In the genomic region with DNA sequence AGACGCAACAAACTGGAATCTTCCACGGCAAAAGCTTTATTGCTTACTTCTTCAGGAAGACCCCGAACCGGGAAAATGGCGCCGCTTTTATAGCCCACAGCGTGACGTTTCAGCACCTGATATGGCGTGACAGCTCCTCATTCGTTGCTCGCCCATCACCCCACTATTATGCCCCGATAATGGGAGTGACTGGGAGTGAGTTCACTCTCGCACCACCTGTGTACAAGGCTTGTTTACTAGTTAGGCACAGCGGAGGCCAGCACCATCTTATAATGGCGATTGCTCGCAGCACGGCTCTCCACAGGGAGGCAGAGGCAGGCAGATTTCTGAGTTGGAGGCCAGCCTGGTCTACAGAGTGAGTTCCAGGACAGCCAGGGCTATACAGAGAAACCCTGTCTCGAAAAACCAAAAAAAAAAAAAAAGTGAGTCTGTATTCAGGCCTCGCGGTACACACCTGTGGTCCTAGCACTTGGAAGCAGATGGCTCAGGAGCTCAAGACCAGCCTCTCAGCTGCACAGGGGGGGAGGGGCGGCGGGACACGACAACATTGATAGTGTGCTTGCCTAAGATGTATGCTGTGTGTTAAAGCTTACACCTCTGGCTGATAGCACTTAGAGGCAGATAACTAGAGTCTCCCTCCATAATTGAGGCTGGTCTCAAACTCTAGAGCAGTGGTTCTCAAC, we compare ENCODE assay signal across 7 mouse cellular contexts. TPM values are rescaled to one million over a fixed set of nuclear protein-coding genes. Genes with fewer than 3 reads are reported as not detected.
DNase-seq lines count a peak whose midpoint lies in the region; ATAC-seq and TF ChIP-seq lines count a peak whose summit lies in the region.
"Not testable (repeated sequence)": the region's sequence is repeated elsewhere in the genome, so short reads cannot be mapped to it uniquely, and the experiment has no call there.

No protein-coding gene starts in this region.

- peak overlapping the region; percentile 96 for H3K4me3 ChIP-seq in E14TG2a.4 (replicated peaks; ENCODE audit: low read length)
- H3K4me3 ChIP-seq in ES-E14 (ENCODE audit: insufficient read depth in 1 of 2, low read depth in 1 of 2, low read length in 2 of 2, poor library complexity in 1 of 2, severe bottlenecking in 1 of 2); liver, adult 2 months (ENCODE audit: insufficient read depth, low read depth, low read length); liver, embryonic 15.5 days (replicated peaks); myocyte: not testable (repeated sequence)

- not testable (repeated sequence) for H3K27me3 ChIP-seq in E14TG2a.4 (ENCODE audit: insufficient read depth, low read length); liver, adult 2 months (ENCODE audit: control insufficient read depth, insufficient read depth, low read length); liver, embryonic 15.5 days; myocyte (ENCODE audit: control insufficient read depth, insufficient read depth, insufficient read length)

- H3K4me2 ChIP-seq in liver, embryonic 15.5 days; myocyte (ENCODE audit: low read depth): not testable (repeated sequence)

- TF ChIP-seq CTCF in E14TG2a.4 (conservative IDR thresholded peaks at IDR 0.05; ENCODE audit: low read length); brain, embryonic 14.5 days (IDR thresholded peaks at IDR 0.05; ENCODE audit: borderline replicate concordance, extremely low read depth, insufficient read depth, insufficient read length); liver, adult 2 months (IDR thresholded peaks at IDR 0.05; ENCODE audit: low read depth, low read length): not testable (repeated sequence)

- H3K9ac ChIP-seq in ES-E14 (ENCODE audit: insufficient read depth, low read depth, low read length, poor library complexity, severe bottlenecking); liver, adult 2 months (ENCODE audit: low read depth, low read length); liver, embryonic 15.5 days: not testable (repeated sequence)

- TF ChIP-seq POLR2A in brain, embryonic 14.5 days (IDR thresholded peaks at IDR 0.05; ENCODE audit: borderline replicate concordance, extremely low read depth, insufficient read depth, insufficient read length, poor library complexity, severe bottlenecking); liver, adult 2 months (IDR thresholded peaks at IDR 0.05; ENCODE audit: extremely low read depth, insufficient read depth, low read length); myocyte (IDR thresholded peaks at IDR 0.05; ENCODE audit: insufficient read length, low read depth): not testable (repeated sequence)

- not testable (repeated sequence) for ATAC-seq in liver, embryonic 15.5 days (ENCODE audit: insufficient read depth)

- peaks cover 20% of the 10 kb centered on the region for H3K79me2 ChIP-seq in liver, adult 2 months (ENCODE audit: control insufficient read depth, insufficient read depth, low read length)
- H3K79me2 ChIP-seq in myocyte (ENCODE audit: control insufficient read depth, insufficient read depth), result peaks cover 22% of the 10 kb centered on the region

- not testable (repeated sequence) for H3K9me3 ChIP-seq in E14TG2a.4 (ENCODE audit: low read length); ES-E14 (ENCODE audit: control insufficient read depth, insufficient read depth, low read depth, low read length); liver, embryonic 15.5 days (replicated peaks)

- in situ Hi-C loops in ES-E14 (cut with MboI; ENCODE audit: low sequenced_read_pairs in 2 of 2, unreplicated experiment in 2 of 2), result not testable (repeated sequence)

- H3K27ac ChIP-seq in ES-E14 (ENCODE audit: insufficient read depth, low read depth, low read length, poor library complexity, severe bottlenecking), result peak overlapping the region; percentile 77; the same call in 1 of the 2 replicates
- peak overlapping the region; percentile 90 for H3K27ac ChIP-seq in liver, adult 2 months (replicated peaks; ENCODE audit: insufficient read depth, low read depth, low read length)
- peak overlapping the region; percentile 46; the same call in 1 of the 2 replicates for H3K27ac ChIP-seq in liver, embryonic 15.5 days (replicated peaks)

- not testable (repeated sequence) for DNase-seq in ES-E14 (ENCODE audit: low read depth, low spot score); liver, adult 2 months (ENCODE audit: extremely low read depth, low read depth, low spot score)
- DNase-seq in ZHBTc4 (ENCODE audit: low read depth, low spot score), result peak; percentile 69
- DNase-seq in brain, embryonic 14.5 days (ENCODE audit: low read depth), result peak; percentile 7

- not testable (repeated sequence) for H3ac ChIP-seq in myocyte (ENCODE audit: control insufficient read depth, insufficient read length)

- peaks cover 51% of the 10 kb centered on the region for H3K4me1 ChIP-seq in E14TG2a.4 (replicated peaks; ENCODE audit: low read depth, low read length)
- H3K4me1 ChIP-seq in ES-E14 (ENCODE audit: control insufficient read depth in 2 of 2, insufficient read depth in 2 of 2, low read length in 2 of 2, poor library complexity in 1 of 2); liver, adult 2 months (ENCODE audit: control insufficient read depth, insufficient read depth, low read length): not testable (repeated sequence)
- H3K4me1 ChIP-seq in liver, embryonic 15.5 days (replicated peaks), result peaks cover 39% of the 10 kb centered on the region

- 91% methylated on average over 23 of the region's 23 CpGs for WGBS in liver, adult 2 months
- 87% methylated on average over 23 of the region's 23 CpGs for WGBS in liver, embryonic 15.5 days (ENCODE audit: insufficient replicate concordance)

- H3K36me3 ChIP-seq in E14TG2a.4 (ENCODE audit: insufficient read depth, low read length), result peaks cover 20% of the 10 kb centered on the region
- not testable (repeated sequence) for H3K36me3 ChIP-seq in ES-E14 (ENCODE audit: control insufficient read depth, insufficient read depth, low read length, poor library complexity, severe bottlenecking); liver, adult 2 months (ENCODE audit: control insufficient read depth, insufficient read depth, low read length); liver, embryonic 15.5 days (replicated peaks); myocyte (ENCODE audit: control insufficient read depth, insufficient read depth)

TF ChIP-seq in ES-E14, 5 proteins besides CTCF, POLR2A, EP300 and RAD21:
- peak; percentile 73 for TF ChIP-seq ZNF384 (IDR thresholded peaks at IDR 0.05; ENCODE audit: low read depth, low read length)

TF ChIP-seq in myocyte, 11 proteins besides CTCF, POLR2A, EP300 and RAD21:
- TF ChIP-seq POLR2AphosphoS2 (IDR thresholded peaks at IDR 0.05; ENCODE audit: insufficient read length, low read depth), result peak; percentile 45

RNA-seq across cellular contexts. Expression of a gene that starts 2.8 kb away (rescaled TPM):
- 155 and 194 TPM in 2 replicates for total RNA-seq in ES-E14 (2012; rRNA removed)
- polyA plus RNA-seq in brain, embryonic 14.5 days (2012; rRNA removed), result 52.8 and 76.8 TPM in 2 replicates
- 22.1 and 28.0 TPM in 2 replicates for total RNA-seq in liver, adult 2 months (2014; rRNA removed)
- 22.7 and 28.3 TPM in 2 replicates for polyA plus RNA-seq in liver, adult 2 months (2012; rRNA removed)
- polyA plus RNA-seq in liver, embryonic 15.5 days (2015; fragmentation: Nextera tagmentation; extraction: Ambion mirVana), result 18.1 and 20.8 TPM in 2 replicates
- polyA plus RNA-seq in myocyte (2012; fragmentation: generic; extraction: Trizol), result 56.4 TPM

RNA-seq across cellular contexts. Expression of a gene that starts 17.9 kb away (rescaled TPM):
- total RNA-seq in ES-E14 (2012; rRNA removed), result 106 and 160 TPM in 2 replicates
- 96.1 and 112 TPM in 2 replicates for polyA plus RNA-seq in brain, embryonic 14.5 days (2012; rRNA removed)
- total RNA-seq in liver, adult 2 months (2014; rRNA removed), result 27.4 and 29.5 TPM in 2 replicates
- polyA plus RNA-seq in liver, adult 2 months (2012; rRNA removed), result 62.4 and 81.4 TPM in 2 replicates
- polyA plus RNA-seq in liver, embryonic 15.5 days (2015; fragmentation: Nextera tagmentation; extraction: Ambion mirVana), result 20.8 and 21.2 TPM in 2 replicates
- polyA plus RNA-seq in myocyte (2012; fragmentation: generic; extraction: Trizol), result 83.4 TPM

RNA-seq across cellular contexts. Expression of a gene that starts 57.3 kb away (rescaled TPM):
- total RNA-seq in ES-E14 (2012; rRNA removed), result 2,643 and 2,912 TPM in 2 replicates
- 1,764 and 1,996 TPM in 2 replicates for polyA plus RNA-seq in brain, embryonic 14.5 days (2012; rRNA removed)
- 764 and 919 TPM in 2 replicates for total RNA-seq in liver, adult 2 months (2014; rRNA removed)
- 634 and 769 TPM in 2 replicates for polyA plus RNA-seq in liver, adult 2 months (2012; rRNA removed)
- polyA plus RNA-seq in liver, embryonic 15.5 days (2015; fragmentation: Nextera tagmentation; extraction: Ambion mirVana), result 785 TPM in 2 replicates
- polyA plus RNA-seq in myocyte (2012; fragmentation: generic; extraction: Trizol), result 3,059 TPM
